Mouse (Mus musculus) embryonic fibroblast, embryonic 13.5 days (primary cell): ENCODE data around the gene Adsl. TPM values are rescaled to one million over a fixed set of nuclear protein-coding genes. Genes with fewer than 3 reads are reported as not detected.

Experiments used
- H3K27ac ChIP-seq: 2 replicates; pipeline ENCODE4 v1.5.1; 2012; ENCODE audit warnings: low read length, control low read depth, inconsistent platforms; ENCODE audit not compliant: insufficient read depth
- H3K4me1 ChIP-seq: 2 replicates; pipeline ENCODE4 v1.6.1; 2011; ENCODE audit warnings: low read length; ENCODE audit not compliant: control insufficient read depth, insufficient read depth
- H3K4me3 ChIP-seq: 2 replicates; pipeline ENCODE4 v1.5.1; 2011; ENCODE audit warnings: mild to moderate bottlenecking, control low read depth, low read length; ENCODE audit not compliant: insufficient read depth
- CTCF ChIP-seq: IDR thresholded peaks from 2 replicates; pipeline ENCODE4 v1.5.1; 2011; ENCODE audit warnings: mild to moderate bottlenecking, control low read depth, low read length, moderate library complexity, borderline replicate concordance; ENCODE audit not compliant: insufficient read depth
- POLR2A ChIP-seq: IDR thresholded peaks from 2 replicates; pipeline ENCODE4 v1.6.1; 2011; ENCODE audit warnings: low read depth, mild to moderate bottlenecking, control low read depth, low read length, moderate library complexity
- polyA plus RNA-seq: library from polyadenylated mRNA; stranded (reverse); fragments of >200 nt; gene quantifications from 2 replicates; pipeline ENCODE4 v1.2.4, GENCODE M21; 2011; ENCODE audit warnings: low read depth; ENCODE audit not compliant: missing spikeins, insufficient read length

The Adsl gene
- polyA plus RNA-seq, 1 experiment, result 51.6 TPM

- Histone ChIP-seq H3K4me1 (no peaks in the 10 kb centered on the region), H3K27ac (no peak overlapping the region), H3K4me3 (no peak overlapping the region)
- no peak for TF ChIP-seq CTCF
- no peak for TF ChIP-seq POLR2A
These were observed 48.8 kb downstream of the Adsl start for GRCm38 (mm10) chr15:80997077-80997476.

- no peak for TF ChIP-seq POLR2A
- TF ChIP-seq CTCF, result no peak
- Histone ChIP-seq H3K27ac (no peak overlapping the region), H3K4me1 (no peaks in the 10 kb centered on the region), H3K4me3 (no peak overlapping the region)
These were observed 52.3 kb downstream of the Adsl start for GRCm38 (mm10) chr15:81000419-81001138.

GRCm38 (mm10) chr15:81006127-81006735 lies 57.9 kb downstream of the Adsl start:
- no peaks in the 10 kb centered on the region for H3K4me1 ChIP-seq
- no peak overlapping the region for H3K4me3 ChIP-seq
- no peak for TF ChIP-seq POLR2A
- no peak for TF ChIP-seq CTCF
- H3K27ac ChIP-seq, result no peak overlapping the region

GRCm38 (mm10) chr15:81007339-81007738 lies 59.0 kb downstream of the Adsl start:
- Histone ChIP-seq H3K4me3 (no peak overlapping the region), H3K4me1 (no peaks in the 10 kb centered on the region), H3K27ac (no peak overlapping the region)
- no peak for TF ChIP-seq CTCF
- TF ChIP-seq POLR2A, result no peak

GRCm38 (mm10) chr15:81007905-81008304 lies 59.6 kb downstream of the Adsl start:
- TF ChIP-seq CTCF (no peak), POLR2A (no peak)
- Histone ChIP-seq H3K4me3 (no peak overlapping the region), H3K4me1 (no peaks in the 10 kb centered on the region), H3K27ac (no peak overlapping the region)

GRCm38 (mm10) chr15:81008689-81009123 lies 60.4 kb downstream of the Adsl start:
- Histone ChIP-seq H3K4me3 (no peak overlapping the region), H3K4me1 (no peaks in the 10 kb centered on the region), H3K27ac (no peak overlapping the region)
- TF ChIP-seq POLR2A (no peak), CTCF (no peak; the same call in 1 of the 2 replicates)

GRCm38 (mm10) chr15:81010114-81010513 lies 61.8 kb downstream of the Adsl start:
- no peak overlapping the region for H3K4me3 ChIP-seq
- TF ChIP-seq CTCF (no peak), POLR2A (no peak)
- H3K27ac ChIP-seq, result no peak overlapping the region
- no peaks in the 10 kb centered on the region for H3K4me1 ChIP-seq

GRCm38 (mm10) chr15:81011523-81011922 lies 63.2 kb downstream of the Adsl start:
- Histone ChIP-seq H3K27ac (no peak overlapping the region), H3K4me1 (no peaks in the 10 kb centered on the region), H3K4me3 (no peak overlapping the region)
- TF ChIP-seq POLR2A, result no peak
- no peak for TF ChIP-seq CTCF

GRCm38 (mm10) chr15:81012359-81012758 lies 64.1 kb downstream of the Adsl start:
- Histone ChIP-seq H3K4me3 (no peak overlapping the region), H3K27ac (no peak overlapping the region), H3K4me1 (no peaks in the 10 kb centered on the region)
- no peak for TF ChIP-seq CTCF
- TF ChIP-seq POLR2A, result no peak

- H3K4me3 ChIP-seq, result no peak overlapping the region
- H3K27ac ChIP-seq, result no peak overlapping the region
- TF ChIP-seq CTCF, result no peak
- no peak for TF ChIP-seq POLR2A
- no peaks in the 10 kb centered on the region for H3K4me1 ChIP-seq
These were observed 64.9 kb downstream of the Adsl start for GRCm38 (mm10) chr15:81013186-81013585.
